Mouse (Mus musculus) left cerebral cortex, postnatal 36 days (tissue): ENCODE data around the gene Fam228b. TPM values are rescaled to one million over a fixed set of nuclear protein-coding genes. Genes with fewer than 3 reads are reported as not detected.
"Not testable (repeated sequence)": the region's sequence is repeated elsewhere in the genome, so short reads cannot be mapped to it uniquely, and the experiment has no call there.

Experiments
- DNase-seq, 2 experiments: peaks; one replicate each; pipeline ENCODE4 v3.0.0; 2021 to 2022; ENCODE audit warnings: low spot score in 2 of 2, mixed read lengths in 1 of 2
- intact Hi-C: fragments of 180-260 bp; cut with DNase I; formaldehyde crosslinking; loops from one replicate; pipeline ENCODE4 v1.15.1; 2025
- total RNA-seq, 2 experiments: library from RNA; stranded (reverse); gene quantifications; 2 replicates each; pipeline ENCODE4 v1.2.3; 2021

The Fam228b gene
- total RNA-seq, 2 experiments from 2014 or later: 18.8 to 21.8 TPM

DNA sequence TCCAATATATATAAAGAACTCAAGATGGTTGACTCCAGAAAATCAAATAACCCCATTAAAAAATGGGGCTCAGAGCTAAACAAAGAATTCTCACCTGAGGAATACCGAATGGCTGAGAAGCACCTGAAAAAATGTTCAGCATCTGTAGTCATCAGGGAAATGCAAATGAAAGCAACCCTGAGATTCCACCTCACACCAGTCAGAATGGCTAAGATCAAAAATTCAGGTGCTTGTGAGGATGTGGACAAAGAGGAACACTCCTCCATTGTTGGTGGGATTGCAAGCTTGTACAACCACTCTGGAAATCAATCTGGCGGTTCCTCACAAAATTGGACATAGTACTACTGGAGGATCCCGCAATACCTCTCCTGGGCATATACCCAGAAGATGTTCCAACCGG lies 14.6 kb downstream of the Fam228b start:
- intact Hi-C loops, DNase-seq: not testable (repeated sequence)

DNA sequence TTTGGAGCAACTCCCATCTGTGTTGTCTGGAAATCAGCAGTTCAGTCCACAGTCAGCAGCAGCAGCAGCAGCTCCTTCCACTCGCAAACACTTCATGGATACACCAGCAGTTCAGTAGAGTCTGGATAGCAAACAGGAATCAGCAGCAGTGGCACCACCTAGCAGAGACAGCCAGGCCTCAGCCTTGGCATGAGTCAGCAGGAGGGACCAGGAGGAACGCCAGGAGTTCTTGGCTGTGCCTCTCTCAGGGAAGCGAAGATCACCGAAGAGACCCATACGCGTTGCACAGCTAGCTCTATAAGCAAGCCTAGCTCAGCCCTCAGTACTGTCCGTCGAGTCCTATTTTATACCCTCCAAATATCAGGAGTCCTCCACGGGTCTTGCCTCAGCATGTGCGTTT lies 24.6 kb downstream of the Fam228b start:
- peak in 1 of 2 experiments; percentile 10 for DNase-seq
- intact Hi-C loops: no loop called here

DNA sequence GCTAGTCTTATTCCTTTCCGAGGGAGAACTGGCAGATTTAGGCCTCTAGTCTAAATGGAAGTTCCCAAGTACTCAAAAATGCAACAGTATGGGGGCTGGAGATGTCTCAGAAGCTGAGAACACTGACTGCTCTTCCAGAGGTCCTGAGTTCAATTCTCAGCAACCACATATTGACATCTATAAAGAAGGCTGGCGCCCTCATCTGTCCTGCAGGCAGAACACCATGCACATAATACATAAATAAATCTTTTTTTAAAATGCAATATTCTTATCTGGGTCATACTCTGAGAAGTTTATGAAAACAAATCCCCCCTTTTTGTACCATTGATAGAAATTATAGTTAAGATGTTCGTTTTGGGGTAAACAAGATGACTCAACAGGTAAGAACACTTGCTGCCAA lies 26.9 kb downstream of the Fam228b start:
- intact Hi-C loops: no loop called here
- no peak for DNase-seq

DNA sequence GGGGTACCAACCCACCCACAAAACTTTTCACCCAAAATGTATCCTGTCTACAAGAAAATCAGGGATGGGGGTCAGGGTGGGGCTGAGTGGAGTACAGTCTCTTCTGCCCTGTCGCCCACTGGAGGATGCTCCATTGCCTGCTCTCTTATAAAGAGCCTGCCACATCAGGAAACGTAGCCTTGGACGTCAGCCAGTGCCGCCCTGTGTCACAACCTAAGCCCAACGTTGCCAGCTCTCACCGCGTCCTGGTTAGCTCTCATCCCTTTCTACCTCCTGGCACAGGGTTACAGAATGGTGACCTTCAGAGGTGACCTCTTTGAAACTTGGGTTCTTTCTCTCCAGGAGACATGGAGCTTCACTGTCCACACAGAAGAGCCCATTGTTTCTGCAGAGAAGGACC lies 28.2 kb downstream of the Fam228b start:
- intact Hi-C loops: no loop called here
- DNase-seq: no peak

DNA sequence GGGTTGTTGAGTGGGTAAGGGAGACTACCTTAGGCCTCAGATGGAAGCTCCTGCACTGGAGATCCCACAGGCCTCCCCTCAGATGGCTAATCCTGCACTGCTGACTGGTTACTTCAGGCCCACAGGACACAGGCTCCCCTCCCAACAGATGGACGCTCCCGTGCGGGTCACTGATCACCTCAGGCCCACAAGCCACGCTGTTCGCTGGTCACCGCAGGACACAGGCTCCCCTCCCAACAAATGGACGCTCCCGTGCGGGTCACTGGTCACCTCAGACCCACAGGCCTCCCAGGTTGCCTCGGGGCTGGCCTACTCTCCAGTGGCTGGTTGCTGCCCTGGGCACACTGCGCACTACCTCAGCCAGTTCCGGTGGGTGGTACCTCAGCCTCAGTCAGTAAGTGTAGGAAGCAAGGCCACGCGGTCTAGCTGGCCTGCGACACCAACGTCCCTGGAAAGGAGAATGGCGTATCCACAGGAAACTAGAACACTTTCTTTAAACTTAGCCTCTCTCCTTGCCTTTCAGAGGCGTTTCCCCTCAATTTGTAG lies 31.0 kb downstream of the Fam228b start, which contains the start of gene Fam228a:
Gene Fam228a, minus strand, starts transcription at position 400 of the 546 bp plus-strand sequence.
- DNase-seq: no peak
- intact Hi-C loops: no loop called here

DNA sequence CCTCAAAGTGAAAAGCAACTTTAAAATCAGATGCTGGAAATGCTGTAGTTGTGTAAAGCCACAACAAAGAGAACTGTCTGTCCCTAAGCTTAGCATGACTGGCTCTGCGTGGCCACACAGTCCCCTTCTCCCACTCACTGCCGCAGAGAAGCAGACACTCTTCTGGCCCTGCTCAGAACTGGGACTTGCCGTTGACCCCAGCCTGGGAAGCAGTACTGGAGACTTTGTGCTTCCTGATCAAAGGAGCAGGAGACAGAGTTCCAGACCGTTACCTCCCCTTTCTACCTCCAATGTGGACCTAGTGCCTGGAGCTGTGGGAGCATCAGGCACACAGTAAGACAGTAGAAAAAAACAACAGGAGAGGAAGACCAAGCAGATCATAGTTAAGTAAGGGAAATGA lies 36.7 kb downstream of the Fam228b start:
- no peak for DNase-seq
- intact Hi-C loops: no loop called here

DNA sequence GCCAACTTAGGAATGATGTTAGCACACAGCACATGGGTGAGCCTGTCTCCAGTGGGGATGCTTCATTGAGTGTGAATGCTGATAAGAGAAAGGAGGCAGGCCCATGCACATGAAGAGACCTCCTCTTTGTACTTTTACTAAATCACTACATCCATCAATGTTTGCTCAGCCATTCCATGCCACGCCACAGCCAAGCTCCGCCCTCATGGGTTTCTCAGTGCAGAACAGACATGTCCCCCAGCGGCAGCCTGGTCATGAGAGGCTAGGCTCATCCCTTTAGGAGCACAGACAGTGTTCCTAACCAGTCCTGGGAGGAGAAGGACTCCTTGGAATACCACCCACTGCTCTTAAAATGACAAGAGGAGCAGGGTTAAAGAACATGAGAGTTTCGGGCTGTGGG lies 37.4 kb downstream of the Fam228b start:
- intact Hi-C loops: no loop called here
- DNase-seq: no peak

DNA sequence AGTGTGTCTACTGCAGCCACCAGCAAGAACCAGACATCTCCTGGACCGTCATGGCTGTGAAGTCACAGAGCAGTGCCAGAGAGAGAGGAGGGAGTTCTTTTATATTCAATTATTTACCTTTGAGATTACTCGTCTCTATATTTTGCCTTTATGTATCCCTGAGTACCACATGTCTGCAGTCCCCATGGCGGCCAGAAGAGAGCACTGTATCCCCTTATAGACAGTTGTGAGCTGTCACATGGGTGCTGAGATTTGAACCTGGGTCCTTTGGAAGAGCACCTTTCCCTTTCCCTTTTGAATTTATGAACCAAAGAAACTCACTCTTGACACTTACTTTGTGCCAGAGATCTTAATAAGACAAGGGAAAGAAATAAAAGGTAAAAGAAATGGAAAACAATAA lies 39.9 kb downstream of the Fam228b start:
- DNase-seq: no peak
- intact Hi-C loops: no loop called here

DNA sequence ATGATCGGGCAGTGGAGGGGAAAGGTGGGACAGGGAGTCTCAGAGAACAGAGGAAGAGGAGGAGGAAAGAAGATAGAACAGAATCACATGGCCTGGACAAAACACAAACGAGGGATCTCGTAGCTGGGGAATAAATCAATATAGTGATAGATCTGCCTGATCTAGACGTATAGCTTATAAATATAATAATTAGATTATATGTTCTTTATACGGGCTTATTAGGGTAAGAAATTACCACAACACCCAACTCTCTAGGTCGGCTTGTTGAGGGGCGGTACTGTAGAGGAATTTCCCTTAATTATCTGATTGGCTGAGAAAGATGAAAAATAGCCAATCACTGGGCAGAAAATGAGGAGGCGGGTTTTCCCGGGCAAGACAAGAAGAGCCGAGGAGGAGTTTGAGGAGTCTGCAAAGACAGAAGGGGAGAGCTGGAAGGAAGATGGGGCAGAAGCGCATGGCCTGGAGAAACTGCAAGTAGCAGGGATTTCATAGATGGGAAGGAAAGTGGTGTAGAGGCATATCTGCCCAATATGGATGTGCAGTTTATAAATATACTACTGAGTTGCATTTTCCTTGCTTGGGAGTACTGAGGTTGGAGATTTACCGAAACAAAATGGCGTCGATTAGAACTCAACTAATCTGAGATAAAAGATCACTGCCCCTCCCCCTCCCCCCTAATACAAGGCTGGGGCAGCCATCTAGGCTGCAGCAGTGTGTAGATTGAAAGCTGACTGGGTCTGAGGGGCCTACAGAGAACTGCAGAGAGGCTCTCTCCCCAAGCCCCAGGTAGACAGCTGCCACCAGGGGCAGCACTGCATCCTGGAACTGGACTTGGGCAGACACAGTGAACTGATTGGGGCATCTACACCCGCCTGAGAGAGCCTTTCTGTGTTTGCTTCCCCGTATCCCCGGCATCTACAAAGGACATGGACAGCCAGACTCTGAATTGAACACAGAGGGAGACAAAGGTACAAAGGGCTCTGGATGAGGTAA lies 49.0 kb downstream of the Fam228b start:
- no peak for DNase-seq
- intact Hi-C loops: no loop called here

DNA sequence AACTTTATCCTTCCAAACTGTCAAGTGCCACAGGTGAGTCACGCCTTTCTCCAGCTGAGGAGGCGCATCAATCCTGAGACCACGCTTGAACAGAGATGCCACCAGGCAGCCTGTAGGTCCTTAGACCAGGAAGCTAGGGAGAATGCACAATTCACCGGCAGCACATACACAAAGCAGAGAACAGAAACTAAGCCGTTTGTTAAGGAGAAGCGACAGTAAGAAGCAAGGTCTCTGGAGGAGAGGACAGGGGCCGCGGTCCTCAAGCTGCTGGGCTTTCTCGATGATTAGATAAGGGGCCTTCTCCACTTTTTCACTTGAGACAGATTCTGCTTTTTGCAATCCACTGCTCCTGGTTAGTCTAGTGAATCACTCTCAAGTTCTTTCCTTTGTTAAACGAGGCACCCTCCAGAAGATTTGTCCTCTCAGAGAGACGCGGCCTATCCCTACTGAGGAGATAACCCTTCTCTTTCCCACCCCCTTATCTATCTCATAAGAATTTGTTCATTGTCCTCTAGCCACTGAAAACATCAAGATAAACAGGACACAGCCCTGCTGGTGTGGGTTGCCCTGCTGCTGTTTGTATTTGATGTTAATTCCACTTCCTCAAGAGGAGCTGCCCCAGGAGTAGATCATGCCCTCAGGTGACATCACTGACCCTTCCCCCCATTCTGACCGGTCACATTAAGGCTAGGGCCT lies 49.9 kb downstream of the Fam228b start:
- intact Hi-C loops: no loop called here
- no peak for DNase-seq

DNA sequence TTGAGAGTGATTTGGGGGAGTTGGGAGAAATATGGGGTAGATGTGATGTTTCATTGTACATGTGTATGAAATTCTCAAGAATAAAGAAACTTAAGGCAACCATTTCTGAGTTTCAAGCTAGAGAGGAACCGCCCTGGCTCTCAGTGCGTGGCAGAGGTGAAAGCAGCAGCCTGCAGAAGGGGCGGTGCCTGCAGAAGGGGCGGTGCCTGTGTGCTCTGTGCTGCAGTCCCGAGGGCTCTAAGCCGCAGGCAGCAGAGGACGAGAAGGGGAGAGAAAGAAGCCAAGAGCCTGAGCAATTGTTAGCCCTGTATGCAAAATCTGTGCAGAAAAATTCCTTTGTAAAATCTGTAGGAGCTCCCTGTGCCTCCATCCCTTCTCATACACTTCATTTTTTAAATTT lies 51.6 kb downstream of the Fam228b start:
- no peak for DNase-seq
- intact Hi-C loops: no loop called here

DNA sequence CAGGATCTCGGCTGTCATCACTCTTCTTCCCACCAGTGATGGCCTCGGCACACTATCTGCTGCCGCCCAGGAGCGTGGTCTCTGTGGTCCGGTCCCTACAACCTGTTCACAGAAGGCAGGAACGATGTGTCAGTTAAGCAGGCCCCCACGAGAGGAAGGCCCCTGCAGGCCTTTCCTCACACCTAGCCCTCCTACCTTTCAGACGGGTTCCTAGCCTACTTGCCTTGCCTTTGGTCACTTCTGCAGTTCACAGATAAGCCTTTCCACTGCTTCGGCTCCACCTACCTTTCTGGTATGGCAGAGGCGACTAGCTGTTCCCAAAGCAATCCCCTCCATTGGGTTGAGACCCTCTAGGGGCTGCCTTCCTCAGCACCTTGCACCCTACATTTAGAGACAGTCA lies 53.5 kb downstream of the Fam228b start:
- intact Hi-C loops: no loop called here
- no peak for DNase-seq

DNA sequence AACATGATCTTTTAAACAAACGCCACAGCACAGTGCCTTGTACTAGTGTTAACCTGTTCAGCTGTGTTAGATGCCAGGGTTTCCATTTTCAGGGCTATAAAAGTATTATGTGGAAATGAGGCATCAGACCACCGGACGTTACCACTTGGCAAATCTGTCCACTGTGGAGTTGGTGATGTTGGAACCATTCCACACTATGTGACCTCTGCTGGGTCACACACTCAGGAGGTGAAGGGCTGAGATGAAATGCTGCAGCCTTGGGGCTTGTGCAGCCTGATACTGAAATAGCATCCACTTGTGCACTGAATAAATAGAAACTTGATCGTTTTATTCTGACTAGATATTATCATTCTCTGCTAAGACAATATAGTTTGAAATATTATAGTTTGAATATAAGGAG lies 55.7 kb downstream of the Fam228b start:
- DNase-seq: no peak
- intact Hi-C loops: no loop called here

DNA sequence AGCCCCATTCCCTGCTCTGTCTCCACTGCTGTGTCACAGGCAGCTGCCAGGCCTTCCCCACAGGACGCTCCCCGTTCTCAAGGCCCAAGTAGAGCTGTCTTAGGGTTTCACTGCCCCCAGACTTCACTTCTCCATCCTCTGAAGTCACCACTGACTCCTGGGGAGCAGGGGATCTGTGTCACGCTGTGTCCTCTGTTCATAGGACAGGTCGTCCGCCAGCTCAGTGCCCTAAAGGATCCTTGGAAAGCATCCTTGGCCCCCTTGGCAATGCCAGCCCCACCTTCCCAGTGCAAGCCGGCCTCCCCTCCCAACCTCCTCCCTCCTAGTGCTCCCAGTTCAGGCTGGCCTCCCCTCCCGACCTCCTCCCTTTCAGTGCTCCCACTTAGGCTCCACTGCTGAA lies 59.1 kb downstream of the Fam228b start:
- no peak for DNase-seq

DNA sequence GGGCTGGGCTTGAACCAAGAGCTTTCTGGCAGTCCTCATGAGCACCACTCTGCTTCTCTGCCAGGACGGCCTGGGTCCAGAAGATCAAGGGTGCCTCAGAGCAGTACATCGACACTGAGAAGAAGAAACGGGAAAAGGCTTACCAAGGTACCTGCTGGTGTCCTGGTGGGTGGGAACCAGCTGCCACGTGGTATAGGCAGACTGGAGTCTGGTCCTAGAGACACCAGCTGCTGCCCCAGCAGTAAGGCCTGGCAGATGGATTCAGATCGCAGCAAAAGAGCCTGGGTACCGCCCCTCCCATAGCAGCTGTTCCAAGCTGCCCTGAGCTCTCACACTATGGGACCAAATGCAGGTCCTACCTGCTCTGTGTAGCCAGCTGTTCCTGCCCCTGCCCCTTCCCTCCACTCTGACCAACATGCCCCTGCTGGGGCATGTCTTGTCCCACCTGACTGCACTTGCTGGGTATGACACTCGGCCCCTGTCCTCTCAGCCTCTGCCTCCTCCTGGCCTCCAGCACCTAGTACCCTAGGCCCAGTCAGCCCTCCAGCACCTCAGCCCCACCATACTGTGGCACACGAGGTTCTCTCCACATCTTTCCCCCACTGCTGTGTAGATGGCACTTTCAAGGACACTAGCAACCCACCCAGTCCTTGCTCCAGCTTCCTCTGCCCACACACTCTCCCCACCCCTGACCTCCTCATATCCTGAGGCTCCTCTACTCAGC lies 60.0 kb downstream of the Fam228b start:
- intact Hi-C loops: no loop called here
- no peak for DNase-seq

More for the DNA sequence above, 59.1 kb downstream of the Fam228b start:
- intact Hi-C loops: no loop called here

DNA sequence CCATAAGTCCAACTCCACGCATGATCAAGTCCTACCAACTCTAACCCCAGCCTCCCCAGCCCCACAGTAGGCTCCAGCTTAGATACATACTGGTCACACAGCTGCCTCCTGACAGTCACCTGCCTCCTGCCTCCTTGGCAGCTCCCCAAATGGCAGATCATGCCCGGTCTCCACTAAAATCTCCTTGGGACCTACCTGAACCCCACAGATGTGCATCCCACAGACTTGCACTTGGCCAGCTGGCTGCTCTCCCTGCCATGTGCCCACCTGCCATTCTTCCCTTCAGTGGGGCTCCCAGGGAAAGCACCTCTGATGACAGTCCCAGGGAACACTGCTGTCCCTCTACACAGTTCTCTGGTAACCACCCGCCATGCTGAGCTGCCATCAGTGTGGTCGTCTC lies 60.8 kb downstream of the Fam228b start:
- peak in 1 of 2 experiments; percentile 2 for DNase-seq
- intact Hi-C loops: no loop called here

DNA sequence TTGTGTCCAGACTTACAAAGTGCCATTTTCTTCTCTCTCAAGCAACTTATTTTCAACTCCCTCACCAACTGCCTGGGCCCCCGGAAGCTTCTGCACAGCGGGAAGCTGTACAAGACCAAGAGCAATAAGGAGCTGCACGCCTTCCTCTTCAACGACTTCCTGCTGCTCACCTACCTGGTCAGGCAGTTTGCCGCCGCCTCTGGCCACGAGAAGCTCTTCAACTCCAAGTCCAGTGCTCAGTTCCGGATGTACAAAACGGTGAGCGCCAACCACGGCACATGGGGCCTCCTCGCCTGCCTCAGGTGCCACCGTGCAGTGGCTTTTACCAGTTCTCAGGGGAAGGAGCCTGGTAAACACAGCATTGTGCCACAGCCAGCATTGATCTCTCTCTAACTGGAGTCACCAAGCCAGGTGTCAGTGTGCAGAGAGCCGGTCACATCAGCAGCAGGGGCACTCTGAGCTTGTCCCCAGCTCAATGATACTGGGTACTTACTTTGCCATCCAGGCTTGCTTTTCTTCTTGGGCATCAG lies 61.5 kb downstream of the Fam228b start:
- intact Hi-C loops: no loop called here

DNA sequence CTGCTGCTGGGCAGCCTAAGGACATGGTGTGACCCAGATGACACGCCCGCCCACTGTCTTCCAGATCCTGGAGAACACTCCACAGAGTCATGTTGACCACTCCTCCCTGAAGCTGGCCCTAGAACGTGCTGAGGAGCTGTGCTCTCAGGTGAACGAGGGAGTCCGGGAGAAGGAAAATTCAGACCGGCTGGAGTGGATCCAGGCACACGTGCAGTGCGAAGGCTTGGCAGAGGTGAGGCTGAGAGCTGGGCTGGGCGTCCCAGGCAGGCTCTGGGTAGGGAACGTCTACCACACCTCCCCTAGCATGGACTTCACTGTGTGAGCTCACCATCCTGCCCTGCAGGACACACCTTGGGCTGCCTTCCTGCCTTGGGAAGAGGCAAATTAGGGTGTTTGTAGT lies 62.2 kb downstream of the Fam228b start:
- DNase-seq: peak in 1 of 2 experiments; percentile 1
- intact Hi-C loops: no loop called here

More for the DNA sequence above, 61.5 kb downstream of the Fam228b start:
- DNase-seq: peak in 1 of 2 experiments; percentile 2

DNA sequence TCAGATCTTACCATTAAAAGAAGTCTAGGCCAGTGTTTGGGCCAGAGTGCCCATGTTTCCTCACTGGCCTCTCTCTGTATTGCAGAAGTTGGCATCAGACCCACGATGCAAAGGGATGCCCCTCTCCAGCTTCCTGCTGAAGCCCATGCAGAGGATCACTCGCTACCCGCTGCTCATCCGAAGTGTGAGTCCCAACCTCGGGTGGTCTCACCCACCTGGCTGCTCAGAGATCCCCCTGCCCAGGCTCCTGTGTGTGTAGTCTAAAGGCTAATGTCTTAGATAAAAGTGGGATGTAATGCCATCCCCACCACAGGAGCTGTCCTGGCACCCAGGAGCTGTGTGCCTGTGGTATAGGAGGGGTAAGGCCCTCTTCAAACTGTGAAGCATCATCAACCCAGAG lies 62.9 kb downstream of the Fam228b start:
- DNase-seq: peak in 1 of 2 experiments; percentile 2
- intact Hi-C loops: no loop called here
